Mouse (Mus musculus) lung, postnatal 0 days (tissue): ENCODE measurements at regions not wholly inside any gene's neighbourhood (a gene's known extent, or its start where the extent isn't known, plus 50 kb on each side); places are given as distances from the start of the nearest gene placed in this dataset.

Experiments
- ATAC-seq: fragments of 200-750 bp; cut with Nextera tagmentation; 2 replicates; pipeline ENCODE4 v1.8.0; 2017; ENCODE audit warnings: moderate library complexity
- DNase-seq: peaks from one replicate; pipeline ENCODE4 v3.0.0-alpha.2; 2016; ENCODE audit warnings: low spot score
- H3K27ac ChIP-seq: fragments of 300-500 bp; sonication (generic); 2 replicates; pipeline ENCODE4 v1.5.1; 2014; ENCODE audit warnings: antibody characterized with exemption, mild to moderate bottlenecking, low read length, mixed read lengths
- H3K27me3 ChIP-seq: fragments of 300-500 bp; sonication (generic); replicated peaks from 2 replicates; pipeline ENCODE4 v1.6.1; 2014; ENCODE audit warnings: low read length, mixed read lengths; ENCODE audit not compliant: insufficient read depth
- H3K36me3 ChIP-seq: fragments of 300-500 bp; sonication (generic); 2 replicates; pipeline ENCODE4 v1.6.1; 2014; ENCODE audit warnings: low read length, mixed read lengths; ENCODE audit not compliant: insufficient read depth
- H3K4me1 ChIP-seq: fragments of 300-500 bp; sonication (generic); 2 replicates; pipeline ENCODE4 v1.6.1; 2014; ENCODE audit warnings: antibody characterized with exemption, low read depth, low read length, mixed read lengths; ENCODE audit not compliant: insufficient read depth
- H3K4me2 ChIP-seq: fragments of 300-500 bp; sonication (generic); replicated peaks from 2 replicates; pipeline ENCODE4 v1.6.1; 2014; ENCODE audit warnings: low read depth, mild to moderate bottlenecking, low read length, moderate library complexity, mixed read lengths
- H3K4me3 ChIP-seq: fragments of 300-500 bp; sonication (generic); 2 replicates; pipeline ENCODE4 v1.5.1; 2014; ENCODE audit warnings: low read depth, low read length
- H3K9ac ChIP-seq: fragments of 300-500 bp; sonication (generic); replicated peaks from 2 replicates; pipeline ENCODE4 v1.6.1; 2014; ENCODE audit warnings: low read depth, mild to moderate bottlenecking
- H3K9me3 ChIP-seq: fragments of 300-500 bp; sonication (generic); 2 replicates; pipeline ENCODE4 v1.6.1; 2016; ENCODE audit warnings: low read length, mixed read lengths
- CTCF ChIP-seq: IDR thresholded peaks from 2 replicates; pipeline ENCODE4 v1.5.1; 2016; ENCODE audit warnings: antibody characterized with exemption, mild to moderate bottlenecking
- EP300 ChIP-seq: IDR thresholded peaks from 2 replicates; pipeline ENCODE4 v1.6.1; 2016; ENCODE audit warnings: antibody characterized with exemption, mild to moderate bottlenecking, control low read depth
- WGBS: fragments of 180-500 bp; shearing (Covaris S2); extraction: QIAGEN DNeasy Blood & Tissue Kit; methylation state at CpG from one replicate; pipeline ENCODE4 v1.1.7; 2014; 5-methylcytosine and 5-hydroxymethylcytosine counted together

DNA sequence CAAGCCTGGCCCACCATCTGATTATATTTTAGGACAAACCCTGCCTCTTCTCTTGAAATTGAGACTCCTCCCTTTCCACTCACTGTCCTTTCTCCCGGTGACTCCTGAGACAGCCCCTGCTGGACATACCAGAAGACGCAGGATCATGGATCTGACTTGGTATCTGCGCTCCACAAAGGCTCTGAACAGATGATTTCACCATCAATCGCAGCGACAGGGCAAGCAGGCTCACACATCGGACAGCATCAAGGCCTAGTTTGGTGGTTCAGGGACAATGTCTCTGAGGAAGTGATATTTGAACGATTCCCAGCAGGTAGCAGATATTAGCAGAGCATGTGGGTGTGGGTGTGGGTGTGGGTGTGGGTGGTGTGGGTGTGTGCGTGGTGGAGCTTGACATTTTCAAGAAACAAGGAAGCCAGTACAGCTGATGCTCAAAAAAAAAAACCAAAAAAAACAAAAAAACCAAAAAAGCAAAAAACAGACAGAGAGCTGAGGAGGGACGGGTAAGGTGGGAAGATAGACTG is 51.7 kb upstream of the Arl8b start:
- Histone ChIP-seq H3K27me3 (no peaks in the 10 kb centered on the region), H3K27ac (no peak overlapping the region), H3K9ac (no peak overlapping the region), H3K4me2 (no peak overlapping the region), H3K9me3 (no peaks in the 10 kb centered on the region), H3K4me1 (no peaks in the 10 kb centered on the region), H3K36me3 (no peaks in the 10 kb centered on the region), H3K4me3 (no peak overlapping the region)
- no peak for ATAC-seq
- TF ChIP-seq CTCF (peak; percentile 23; the same call in 1 of the 2 replicates), EP300 (no peak)
- DNase-seq, result no peak
- WGBS, result 62% methylated on average over 9 of the region's 9 CpGs
